Mouse (Mus musculus) lung, postnatal 0 days (tissue): ENCODE measurements at regions not wholly inside any gene's neighbourhood (a gene's known extent, or its start where the extent isn't known, plus 50 kb on each side); places are given as distances from the start of the nearest gene placed in this dataset.
A peak's percentile ranks its signal among the peaks of the same experiment; 100 is the strongest.

Experiments used
- ATAC-seq: fragments of 200-750 bp; cut with Nextera tagmentation; 2 replicates; pipeline ENCODE4 v1.8.0; 2017; ENCODE audit warnings: moderate library complexity
- DNase-seq: peaks from one replicate; pipeline ENCODE4 v3.0.0-alpha.2; 2016; ENCODE audit warnings: low spot score
- H3K27ac ChIP-seq: fragments of 300-500 bp; sonication (generic); 2 replicates; pipeline ENCODE4 v1.5.1; 2014; ENCODE audit warnings: antibody characterized with exemption, mild to moderate bottlenecking, low read length, mixed read lengths
- H3K27me3 ChIP-seq: fragments of 300-500 bp; sonication (generic); replicated peaks from 2 replicates; pipeline ENCODE4 v1.6.1; 2014; ENCODE audit warnings: low read length, mixed read lengths; ENCODE audit not compliant: insufficient read depth
- H3K36me3 ChIP-seq: fragments of 300-500 bp; sonication (generic); 2 replicates; pipeline ENCODE4 v1.6.1; 2014; ENCODE audit warnings: low read length, mixed read lengths; ENCODE audit not compliant: insufficient read depth
- H3K4me1 ChIP-seq: fragments of 300-500 bp; sonication (generic); 2 replicates; pipeline ENCODE4 v1.6.1; 2014; ENCODE audit warnings: antibody characterized with exemption, low read depth, low read length, mixed read lengths; ENCODE audit not compliant: insufficient read depth
- H3K4me2 ChIP-seq: fragments of 300-500 bp; sonication (generic); replicated peaks from 2 replicates; pipeline ENCODE4 v1.6.1; 2014; ENCODE audit warnings: low read depth, mild to moderate bottlenecking, low read length, moderate library complexity, mixed read lengths
- H3K4me3 ChIP-seq: fragments of 300-500 bp; sonication (generic); 2 replicates; pipeline ENCODE4 v1.5.1; 2014; ENCODE audit warnings: low read depth, low read length
- H3K9ac ChIP-seq: fragments of 300-500 bp; sonication (generic); replicated peaks from 2 replicates; pipeline ENCODE4 v1.6.1; 2014; ENCODE audit warnings: low read depth, mild to moderate bottlenecking
- H3K9me3 ChIP-seq: fragments of 300-500 bp; sonication (generic); 2 replicates; pipeline ENCODE4 v1.6.1; 2016; ENCODE audit warnings: low read length, mixed read lengths
- CTCF ChIP-seq: IDR thresholded peaks from 2 replicates; pipeline ENCODE4 v1.5.1; 2016; ENCODE audit warnings: antibody characterized with exemption, mild to moderate bottlenecking
- EP300 ChIP-seq: IDR thresholded peaks from 2 replicates; pipeline ENCODE4 v1.6.1; 2016; ENCODE audit warnings: antibody characterized with exemption, mild to moderate bottlenecking, control low read depth
- WGBS: fragments of 180-500 bp; shearing (Covaris S2); extraction: QIAGEN DNeasy Blood & Tissue Kit; methylation state at CpG from one replicate; pipeline ENCODE4 v1.1.7; 2014; 5-methylcytosine and 5-hydroxymethylcytosine counted together

DNA sequence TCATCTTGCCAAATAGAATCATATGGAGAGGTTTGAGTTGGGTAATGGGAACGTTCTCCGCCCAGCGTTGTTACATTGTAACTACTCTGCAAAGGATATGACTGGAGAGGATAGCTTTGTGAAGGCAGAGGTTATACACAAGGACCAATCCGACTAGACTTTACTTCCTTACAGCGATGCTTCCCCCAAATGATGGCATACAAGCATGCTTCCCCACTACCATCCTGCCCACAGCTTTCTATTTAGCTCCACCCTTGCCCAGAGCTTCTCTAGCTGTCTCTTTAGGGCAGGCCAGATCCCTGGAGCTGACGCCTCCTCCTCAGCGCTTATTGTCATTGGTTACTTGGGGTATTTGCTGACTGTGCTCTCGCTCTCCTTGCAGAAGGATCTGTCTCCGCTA lies 130.1 kb upstream of the Zfp703 start:
- ATAC-seq, result no peak

DNA sequence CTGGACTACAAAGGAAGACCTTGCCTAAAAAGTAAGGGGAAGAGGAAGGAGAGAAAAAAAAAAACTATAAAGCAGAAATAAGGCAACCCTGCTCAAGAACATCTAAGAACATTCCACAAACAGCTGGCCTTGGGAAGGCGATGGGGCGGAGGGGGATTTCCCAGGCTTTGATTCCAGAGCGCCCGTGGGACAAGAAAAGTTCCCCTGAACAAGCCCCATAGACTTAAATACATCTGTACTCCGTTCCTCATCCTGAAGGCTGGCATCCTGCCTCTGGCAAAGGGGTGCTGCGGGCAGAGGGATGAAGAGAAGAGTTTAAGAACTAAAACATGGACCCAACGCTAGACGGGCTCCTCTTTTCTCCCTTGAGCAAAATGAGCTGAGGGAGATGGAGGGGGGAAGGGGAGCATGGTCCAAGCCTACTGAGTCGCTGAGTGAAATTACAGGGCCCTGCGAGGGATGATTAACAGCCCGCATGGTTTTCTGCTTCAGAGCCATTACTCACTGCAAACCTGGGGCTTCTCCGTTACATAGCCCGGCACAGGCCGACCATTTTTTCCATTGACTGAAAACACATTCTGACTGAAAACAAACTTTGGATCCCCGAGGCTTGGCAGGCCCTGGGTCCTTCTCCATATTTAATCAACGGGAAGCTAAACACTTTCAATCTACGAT lies 128.9 kb upstream of the Zfp703 start:
- no peak for ATAC-seq

More for the DNA sequence above, 130.1 kb upstream of the Zfp703 start:
- Histone ChIP-seq H3K27ac (no peak overlapping the region), H3K9me3 (no peaks in the 10 kb centered on the region), H3K9ac (no peak overlapping the region), H3K4me2 (no peak overlapping the region), H3K4me1 (no peaks in the 10 kb centered on the region), H3K36me3 (no peaks in the 10 kb centered on the region), H3K27me3 (no peaks in the 10 kb centered on the region), H3K4me3 (no peak overlapping the region)
- peak; percentile 46 for DNase-seq
- TF ChIP-seq EP300 (no peak), CTCF (peak; percentile 13)
- 69% methylated on average over 9 of the region's 9 CpGs for WGBS

DNA sequence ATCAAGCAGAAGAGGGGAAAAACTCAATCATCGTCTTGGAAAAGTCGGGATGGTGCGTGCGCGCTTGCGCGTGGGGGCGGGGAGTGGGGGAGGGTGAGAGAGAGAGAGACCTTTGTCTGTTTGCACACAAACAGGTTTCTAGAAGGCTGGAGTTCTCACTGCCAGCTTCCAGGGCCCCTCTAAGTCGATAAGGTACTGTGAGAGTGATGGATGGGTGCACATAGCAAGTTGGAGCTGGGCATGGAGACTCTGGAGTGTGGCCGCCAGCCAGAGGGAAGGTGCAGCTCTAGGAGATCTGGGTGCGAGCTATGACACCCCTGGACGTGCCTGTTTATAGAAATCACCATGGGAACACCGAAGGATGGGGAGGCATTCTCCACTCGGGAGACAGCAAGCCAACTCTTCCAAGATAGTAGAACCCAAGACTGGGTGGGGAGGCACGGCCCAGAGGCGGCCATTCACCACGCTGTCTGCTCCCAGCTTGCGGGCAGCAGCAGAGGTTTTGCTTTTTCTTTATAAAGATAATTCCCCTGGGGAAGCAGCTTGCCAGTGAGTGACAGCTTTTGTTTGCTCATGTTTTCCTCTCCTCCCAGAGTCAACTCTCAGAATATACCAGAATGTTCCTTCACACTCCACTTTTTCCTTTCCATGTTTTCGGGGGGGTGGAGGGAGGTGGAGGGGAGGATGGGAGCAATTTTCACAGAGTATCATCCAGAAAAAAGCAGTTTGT lies 128.0 kb upstream of the Zfp703 start:
- peak; percentile 45 for DNase-seq
- peak overlapping the region; percentile 15; the same call in 1 of the 2 replicates for H3K4me2 ChIP-seq

More for the DNA sequence above, 128.9 kb upstream of the Zfp703 start:
- Histone ChIP-seq H3K27me3 (no peaks in the 10 kb centered on the region), H3K4me1 (no peaks in the 10 kb centered on the region), H3K27ac (0 out of 2 replicates have a peak overlapping the region, but pooled peaks have one; percentile 26), H3K36me3 (no peaks in the 10 kb centered on the region), H3K4me3 (no peak overlapping the region), H3K9ac (no peak overlapping the region), H3K9me3 (no peaks in the 10 kb centered on the region), H3K4me2 (no peak overlapping the region)
- WGBS, result 48% methylated on average over 17 of the region's 17 CpGs
- TF ChIP-seq CTCF, result no peak
- TF ChIP-seq EP300, result no peak
- peak; percentile 24 for DNase-seq

GRCm38 (mm10) chr8:26851871-26852800 lies 125.0 kb upstream of the Zfp703 start:
- no peak for ATAC-seq
- H3K27me3 ChIP-seq, result no peaks in the 10 kb centered on the region
- DNase-seq, result no peak
- H3K4me1 ChIP-seq, result no peaks in the 10 kb centered on the region
- no peak overlapping the region for H3K27ac ChIP-seq
- no peak overlapping the region for H3K4me2 ChIP-seq
- no peaks in the 10 kb centered on the region for H3K9me3 ChIP-seq
- H3K9ac ChIP-seq, result no peak overlapping the region
- WGBS, result 63% methylated on average over 18 of the region's 18 CpGs
- TF ChIP-seq EP300 (no peak), CTCF (no peak)
- H3K36me3 ChIP-seq, result no peaks in the 10 kb centered on the region
- no peak overlapping the region for H3K4me3 ChIP-seq

More for the DNA sequence above, 128.0 kb upstream of the Zfp703 start:
- WGBS, result 49% methylated on average over 19 of the region's 19 CpGs
- no peak overlapping the region; the same call in 1 of the 2 replicates for H3K27ac ChIP-seq
- no peak overlapping the region for H3K9ac ChIP-seq
- H3K4me3 ChIP-seq, result no peak overlapping the region
- no peaks in the 10 kb centered on the region for H3K4me1 ChIP-seq
- ATAC-seq, result peak; percentile 32; the same call in 1 of the 2 replicates
- no peaks in the 10 kb centered on the region for H3K36me3 ChIP-seq
- H3K27me3 ChIP-seq, result no peaks in the 10 kb centered on the region
- TF ChIP-seq CTCF (no peak), EP300 (0 out of 2 replicates have a peak, but pooled peaks have one; percentile 22)
- H3K9me3 ChIP-seq, result no peaks in the 10 kb centered on the region

- Histone ChIP-seq H3K4me1 (no peaks in the 10 kb centered on the region), H3K27me3 (no peaks in the 10 kb centered on the region), H3K27ac (no peak overlapping the region), H3K9me3 (no peaks in the 10 kb centered on the region), H3K4me2 (no peak overlapping the region), H3K9ac (no peak overlapping the region), H3K36me3 (no peaks in the 10 kb centered on the region), H3K4me3 (no peak overlapping the region)
- DNase-seq (no peak), ATAC-seq (no peak)
- TF ChIP-seq EP300 (no peak), CTCF (no peak)
- 73% methylated on average over 8 of the region's 8 CpGs for WGBS
Observed at GRCm38 (mm10) chr8:26852921-26853320, 124.2 kb upstream of the Zfp703 start.
